Mouse (Mus musculus): ENCODE results near the gene Sv2b. TPM values are rescaled to one million over a fixed set of nuclear protein-coding genes. Genes with fewer than 3 reads are reported as not detected.

Gene Sv2b
- not detected in 2 replicates for polyA plus RNA-seq (2011; ENCODE audit: insufficient read depth, insufficient read length, low replicate concordance, missing spikeins)

- Histone ChIP-seq H3K27ac (ENCODE audit: control insufficient read depth, insufficient read depth, low read depth, low read length, poor library complexity) (no peak within 1 kb of the TSS), H3K4me3 (replicated peaks; ENCODE audit: control insufficient read depth, low read depth, low read length) (no peak within 1 kb of the TSS), H3K4me1 (ENCODE audit: control insufficient read depth, insufficient read depth, low read length) (no peaks in the 10 kb centered on the region)
- WGBS = 6% methylated on average over 46 of the region's 46 CpGs
- TF ChIP-seq POLR2A (IDR thresholded peaks at IDR 0.05; ENCODE audit: borderline replicate concordance, control insufficient read depth, low read depth, low read length) (no peak), CTCF (IDR thresholded peaks at IDR 0.05; ENCODE audit: control insufficient read depth, insufficient read depth, low read length) (no peak)
Observed at GRCm38 (mm10) chr7:75308457-75309312, at the start of gene Sv2b. TSS of gene Sv2b (minus strand) at chr7:75309262.

DNA sequence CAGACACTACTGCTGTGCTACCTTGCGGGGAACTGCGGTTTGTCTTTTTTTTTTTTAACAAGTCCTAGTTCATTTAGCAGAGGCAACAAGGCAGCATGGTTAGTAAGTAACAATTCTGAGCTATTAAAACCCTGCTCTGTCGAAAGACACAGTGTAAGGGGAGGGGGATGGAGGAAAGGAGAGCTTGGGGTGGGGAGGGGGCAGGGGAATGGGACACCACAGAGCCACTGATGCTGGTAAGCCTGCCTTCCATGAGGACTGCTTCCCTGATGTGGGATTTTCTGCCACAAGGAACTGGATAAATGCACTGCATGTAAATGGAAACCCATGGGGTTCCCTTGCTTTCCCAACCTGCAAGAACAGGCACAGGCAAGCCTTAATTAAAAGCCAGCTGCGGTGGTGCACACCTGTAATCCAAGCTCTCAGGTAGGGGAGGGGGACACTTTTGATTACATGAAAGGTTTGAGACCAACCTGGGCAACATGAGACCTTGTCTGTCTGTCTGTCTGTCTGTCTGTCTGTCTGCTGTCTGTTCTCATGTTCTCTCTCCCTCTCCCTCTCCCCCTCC lies 49.3 kb upstream of the Sv2b start:
- WGBS = 71% methylated on average over 4 of the region's 4 CpGs
- Histone ChIP-seq H3K4me3 (replicated peaks; ENCODE audit: control insufficient read depth, low read depth, low read length) (no peak overlapping the region), H3K27ac (ENCODE audit: control insufficient read depth, insufficient read depth, low read depth, low read length, poor library complexity) (no peak overlapping the region), H3K4me1 (ENCODE audit: control insufficient read depth, insufficient read depth, low read length) (no peaks in the 10 kb centered on the region)
- TF ChIP-seq CTCF (IDR thresholded peaks at IDR 0.05; ENCODE audit: control insufficient read depth, insufficient read depth, low read length) (no peak), POLR2A (IDR thresholded peaks at IDR 0.05; ENCODE audit: borderline replicate concordance, control insufficient read depth, low read depth, low read length) (no peak)

DNA sequence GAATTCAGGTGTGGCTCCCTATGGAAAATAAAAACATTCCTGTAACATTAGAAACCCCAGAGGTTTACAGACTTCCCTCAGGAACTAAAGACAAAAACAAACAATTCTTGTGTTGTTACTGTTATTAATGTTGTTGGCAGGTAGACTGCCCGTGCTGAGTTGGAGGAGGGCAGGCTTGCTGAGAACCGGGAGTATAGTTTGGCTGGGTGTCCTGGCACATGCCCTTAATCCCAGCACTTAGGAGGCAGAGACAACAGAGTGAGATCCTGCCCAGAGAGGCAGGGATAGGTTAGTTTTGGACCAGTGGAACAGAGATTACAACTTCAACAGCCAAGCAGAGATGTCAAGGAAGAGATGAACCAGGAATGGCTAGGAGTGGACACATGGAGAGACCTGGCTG lies 46.5 kb upstream of the Sv2b start:
- Histone ChIP-seq H3K27ac (ENCODE audit: control insufficient read depth, insufficient read depth, low read depth, low read length, poor library complexity) (no peak overlapping the region), H3K4me1 (ENCODE audit: control insufficient read depth, insufficient read depth, low read length) (no peaks in the 10 kb centered on the region), H3K4me3 (replicated peaks; ENCODE audit: control insufficient read depth, low read depth, low read length) (no peak overlapping the region)
- 76% methylated on average over 2 of the region's 2 CpGs for WGBS
- TF ChIP-seq CTCF (IDR thresholded peaks at IDR 0.05; ENCODE audit: control insufficient read depth, insufficient read depth, low read length) (no peak), POLR2A (IDR thresholded peaks at IDR 0.05; ENCODE audit: borderline replicate concordance, control insufficient read depth, low read depth, low read length) (no peak)

- WGBS = 70% methylated on average over 1 of the region's 1 CpGs
- Histone ChIP-seq H3K27ac (ENCODE audit: control insufficient read depth, insufficient read depth, low read depth, low read length, poor library complexity) (no peak overlapping the region), H3K4me1 (ENCODE audit: control insufficient read depth, insufficient read depth, low read length) (no peaks in the 10 kb centered on the region; the same call in 1 of the 2 replicates), H3K4me3 (replicated peaks; ENCODE audit: control insufficient read depth, low read depth, low read length) (no peak overlapping the region)
- TF ChIP-seq POLR2A (IDR thresholded peaks at IDR 0.05; ENCODE audit: borderline replicate concordance, control insufficient read depth, low read depth, low read length) = no peak
- no peak for TF ChIP-seq CTCF (IDR thresholded peaks at IDR 0.05; ENCODE audit: control insufficient read depth, insufficient read depth, low read length)
Observed at GRCm38 (mm10) chr7:75352777-75353374, 43.8 kb upstream of the Sv2b start.

DNA sequence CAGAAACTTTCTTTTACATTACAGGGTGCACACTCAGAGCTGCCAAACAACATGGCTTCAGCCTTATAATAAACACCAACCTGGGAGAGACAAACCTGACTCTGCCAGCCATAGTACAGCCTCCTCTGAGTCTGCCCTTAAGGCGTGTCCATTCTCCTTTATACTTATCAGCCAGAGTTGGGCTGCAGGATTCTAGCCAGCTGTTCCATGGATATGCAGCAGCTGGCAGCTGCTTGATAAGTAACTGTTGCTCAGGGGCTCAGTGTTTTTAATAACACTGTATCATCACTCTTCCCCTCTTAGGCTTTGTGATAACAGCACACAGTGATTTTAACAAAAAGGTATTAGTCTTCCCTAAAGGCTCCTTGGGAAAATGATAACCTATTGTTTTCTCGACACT lies 41.1 kb upstream of the Sv2b start:
- no peak overlapping the region for H3K27ac ChIP-seq (ENCODE audit: control insufficient read depth, insufficient read depth, low read depth, low read length, poor library complexity)
- TF ChIP-seq POLR2A (IDR thresholded peaks at IDR 0.05; ENCODE audit: borderline replicate concordance, control insufficient read depth, low read depth, low read length) (no peak), CTCF (IDR thresholded peaks at IDR 0.05; ENCODE audit: control insufficient read depth, insufficient read depth, low read length) (no peak)
- 70% methylated on average over 2 of the region's 2 CpGs for WGBS
- H3K4me3 ChIP-seq (replicated peaks; ENCODE audit: control insufficient read depth, low read depth, low read length) = no peak overlapping the region
- H3K4me1 ChIP-seq (ENCODE audit: control insufficient read depth, insufficient read depth, low read length) = no peaks in the 10 kb centered on the region; the same call in 1 of the 2 replicates

DNA sequence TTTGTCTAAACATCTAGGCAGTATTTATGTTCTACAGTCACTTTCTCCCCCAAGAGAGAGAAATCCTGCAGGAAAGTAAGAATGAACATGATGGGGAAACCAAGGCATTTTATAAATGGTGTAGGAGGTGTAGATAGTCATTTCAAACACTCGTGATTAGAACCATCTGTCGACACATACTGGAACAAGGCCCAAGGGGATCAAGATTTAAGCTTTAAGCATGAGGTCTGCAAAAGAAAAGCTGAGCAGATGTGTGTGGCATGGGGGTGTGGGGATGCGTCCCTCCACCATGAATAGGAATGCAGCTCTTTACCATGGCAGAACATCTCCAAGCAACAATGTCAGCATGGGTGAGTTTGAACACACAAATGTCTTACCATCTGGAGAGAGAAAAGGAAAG lies 23.2 kb upstream of the Sv2b start:
- Histone ChIP-seq H3K4me1 (ENCODE audit: control insufficient read depth, insufficient read depth, low read length) (no peaks in the 10 kb centered on the region; the same call in 1 of the 2 replicates), H3K27ac (ENCODE audit: control insufficient read depth, insufficient read depth, low read depth, low read length, poor library complexity) (no peak overlapping the region), H3K4me3 (replicated peaks; ENCODE audit: control insufficient read depth, low read depth, low read length) (no peak overlapping the region)
- 69% methylated on average over 3 of the region's 3 CpGs for WGBS
- no peak for TF ChIP-seq POLR2A (IDR thresholded peaks at IDR 0.05; ENCODE audit: borderline replicate concordance, control insufficient read depth, low read depth, low read length)
- TF ChIP-seq CTCF (IDR thresholded peaks at IDR 0.05; ENCODE audit: control insufficient read depth, insufficient read depth, low read length) = no peak

- TF ChIP-seq CTCF (IDR thresholded peaks at IDR 0.05; ENCODE audit: control insufficient read depth, insufficient read depth, low read length) (no peak), POLR2A (IDR thresholded peaks at IDR 0.05; ENCODE audit: borderline replicate concordance, control insufficient read depth, low read depth, low read length) (no peak)
- H3K4me1 ChIP-seq (ENCODE audit: control insufficient read depth, insufficient read depth, low read length) = no peaks in the 10 kb centered on the region; the same call in 1 of the 2 replicates
- no peak overlapping the region for H3K4me3 ChIP-seq (replicated peaks; ENCODE audit: control insufficient read depth, low read depth, low read length)
- 78% methylated on average over 3 of the region's 3 CpGs for WGBS
- H3K27ac ChIP-seq (ENCODE audit: control insufficient read depth, insufficient read depth, low read depth, low read length, poor library complexity) = no peak overlapping the region
Observed at GRCm38 (mm10) chr7:75329740-75330142, 20.7 kb upstream of the Sv2b start.

DNA sequence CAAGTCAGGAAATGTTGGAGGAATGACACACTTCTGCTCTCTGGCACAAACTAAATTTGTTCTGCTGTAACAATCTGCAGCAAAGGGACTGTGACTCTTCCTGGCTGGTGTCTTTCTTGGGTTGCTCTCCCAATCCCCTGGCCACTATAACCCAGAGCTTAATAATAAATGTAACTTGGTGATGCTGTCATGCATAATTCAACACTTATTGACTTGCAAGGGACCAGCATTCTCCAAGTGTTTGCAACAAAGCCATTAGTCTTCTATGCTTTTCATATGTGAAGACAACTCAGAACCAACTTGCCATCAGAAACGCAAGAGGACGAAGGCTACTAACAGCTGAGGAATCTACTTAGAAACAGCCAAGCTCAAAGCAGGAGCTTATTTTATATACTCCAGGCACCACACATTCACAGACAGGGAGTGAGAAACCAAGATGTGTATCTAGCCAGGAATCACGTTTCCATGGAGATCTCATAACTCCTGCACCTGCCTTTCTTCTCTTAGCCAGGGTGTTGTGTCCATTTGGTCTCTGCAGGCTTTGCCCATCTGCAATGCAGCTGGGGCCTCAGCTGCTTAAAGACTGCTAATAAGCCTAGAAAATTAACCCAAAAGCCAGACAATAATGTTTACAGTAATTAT lies 19.8 kb upstream of the Sv2b start:
- H3K4me1 ChIP-seq (ENCODE audit: control insufficient read depth, insufficient read depth, low read length) = no peaks in the 10 kb centered on the region; the same call in 1 of the 2 replicates
- no peak overlapping the region for H3K27ac ChIP-seq (ENCODE audit: control insufficient read depth, insufficient read depth, low read depth, low read length, poor library complexity)
- TF ChIP-seq CTCF (IDR thresholded peaks at IDR 0.05; ENCODE audit: control insufficient read depth, insufficient read depth, low read length) = no peak
- TF ChIP-seq POLR2A (IDR thresholded peaks at IDR 0.05; ENCODE audit: borderline replicate concordance, control insufficient read depth, low read depth, low read length) = no peak
- no peak overlapping the region for H3K4me3 ChIP-seq (replicated peaks; ENCODE audit: control insufficient read depth, low read depth, low read length)
- 82% methylated on average over 3 of the region's 3 CpGs for WGBS

All from bone marrow, adult 2 months (tissue).